Mouse (Mus musculus) fibroblast of lung, adult 2 months (primary cell): ENCODE data around the gene Ptn.

Experiments
- DNase-seq: peaks from one replicate; pipeline ENCODE4 v3.0.0-alpha.2; 2011; ENCODE audit warnings: low read depth

Ptn gene

GRCm38 (mm10) chr6:36815992-36816391 lies 6.0 kb upstream of the Ptn start:
- DNase-seq, result no peak

GRCm38 (mm10) chr6:36812666-36813515 lies 2.9 kb upstream of the Ptn start:
- no peak for DNase-seq

- DNase-seq, result no peak
Measured at GRCm38 (mm10) chr6:36810448-36810847, 428 bp upstream of the Ptn start.

GRCm38 (mm10) chr6:36809311-36809726 lies 701 bp downstream of the Ptn start:
- no peak for DNase-seq

GRCm38 (mm10) chr6:36808306-36809058 lies 1.5 kb downstream of the Ptn start:
- no peak for DNase-seq

- no peak for DNase-seq
Measured at GRCm38 (mm10) chr6:36806906-36807305, 3.1 kb downstream of the Ptn start.

GRCm38 (mm10) chr6:36800309-36800946 lies 9.6 kb downstream of the Ptn start:
- peak; percentile 46 for DNase-seq

GRCm38 (mm10) chr6:36797066-36797655 lies 12.9 kb downstream of the Ptn start:
- DNase-seq, result no peak

- DNase-seq, result no peak
Measured at GRCm38 (mm10) chr6:36794535-36794934, 15.5 kb downstream of the Ptn start.

GRCm38 (mm10) chr6:36793775-36794174 lies 16.2 kb downstream of the Ptn start:
- DNase-seq, result no peak

GRCm38 (mm10) chr6:36789261-36789660 lies 20.8 kb downstream of the Ptn start:
- no peak for DNase-seq

GRCm38 (mm10) chr6:36788576-36789191 lies 21.3 kb downstream of the Ptn start:
- no peak for DNase-seq

GRCm38 (mm10) chr6:36784682-36785208 lies 25.3 kb downstream of the Ptn start:
- DNase-seq, result no peak

- no peak for DNase-seq
Measured at GRCm38 (mm10) chr6:36782481-36782880, 27.5 kb downstream of the Ptn start.

- DNase-seq, result no peak
Measured at GRCm38 (mm10) chr6:36777567-36778337, 32.3 kb downstream of the Ptn start.

- DNase-seq, result no peak
Measured at GRCm38 (mm10) chr6:36777039-36777438, 33.0 kb downstream of the Ptn start.

GRCm38 (mm10) chr6:36775647-36776360 lies 34.2 kb downstream of the Ptn start:
- DNase-seq, result no peak

- no peak for DNase-seq
Measured at GRCm38 (mm10) chr6:36772541-36772940, 37.5 kb downstream of the Ptn start.

GRCm38 (mm10) chr6:36769012-36769411 lies 41.0 kb downstream of the Ptn start:
- no peak for DNase-seq

GRCm38 (mm10) chr6:36766941-36767340 lies 43.1 kb downstream of the Ptn start:
- DNase-seq, result no peak
